Mouse (Mus musculus): ENCODE results near the gene Fscn2. TPM values are rescaled to one million over a fixed set of nuclear protein-coding genes. Genes with fewer than 3 reads are reported as not detected.
"Not testable (repeated sequence)": the region's sequence is repeated elsewhere in the genome, so short reads cannot be mapped to it uniquely, and the experiment has no call there.

The Fscn2 gene
- polyA plus RNA-seq, 1 experiment from 2014 or later: 0.41 TPM

DNA sequence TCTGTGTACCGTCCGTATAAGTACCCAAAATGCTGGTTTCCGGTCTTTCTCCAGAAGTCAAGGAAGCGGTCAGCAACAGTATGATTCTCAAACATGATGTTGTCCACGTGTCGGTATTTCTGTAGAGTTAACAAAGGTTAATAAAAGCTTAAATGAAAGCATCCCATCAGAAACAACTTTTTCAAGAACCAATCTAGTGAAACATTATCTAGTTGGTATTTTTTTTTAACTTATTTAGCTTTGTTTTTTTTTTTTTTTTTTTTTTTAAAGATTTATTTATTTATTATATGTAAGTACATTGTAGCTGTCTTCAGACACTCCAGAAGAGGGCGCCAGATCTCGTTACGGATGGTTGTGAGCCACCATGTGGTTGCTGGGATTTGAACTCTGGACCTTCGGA lies 52.3 kb downstream of the Fscn2 start:
- TF ChIP-seq CTCF (IDR thresholded peaks at IDR 0.05; ENCODE audit: low read depth): peak; percentile 11; the same call in 1 of the 2 replicates
- not testable (repeated sequence) for H3K27ac ChIP-seq (replicated peaks); H3K9me3 ChIP-seq (ENCODE audit: control insufficient read depth, low read length); H3K9ac ChIP-seq (ENCODE audit: low read length); H3K4me1 ChIP-seq (replicated peaks; ENCODE audit: control insufficient read depth, insufficient read depth); H3K27me3 ChIP-seq (ENCODE audit: control insufficient read depth, insufficient read depth, low read length); DNase-seq (ENCODE audit: low spot score); ATAC-seq (ENCODE audit: low FRiP score, low TSS enrichment); H3K4me2 ChIP-seq (replicated peaks; ENCODE audit: low read depth); H3K4me3 ChIP-seq (ENCODE audit: low read depth, low read length)
- WGBS: 96% methylated on average over 7 of the region's 10 CpGs
- H3K36me3 ChIP-seq (ENCODE audit: control insufficient read depth, insufficient read depth, low read length): peaks cover 48% of the 10 kb centered on the region

Small RNA genes lying within 50 kb of the gene (microRNA-seq; reads per million reads assigned to microRNA genes)
- gene Gm23419 (not detected), gene Mir6935 (1.9 reads per million)

Other genes starting within 250 kb of the Fscn2 start
- 40.5 and 42.3 TPM in 2 replicates for gene Slc38a10, start 210.2 kb upstream of the Fscn2 start, polyA plus RNA-seq (2015; fragmentation: Nextera tagmentation; extraction: Ambion mirVana)
- gene Bahcc1, start 128.6 kb upstream of the Fscn2 start, polyA plus RNA-seq (2015; fragmentation: Nextera tagmentation; extraction: Ambion mirVana): 2.7 and 2.9 TPM in 2 replicates
- gene Actg1, start 13.0 kb upstream of the Fscn2 start, polyA plus RNA-seq (2015; fragmentation: Nextera tagmentation; extraction: Ambion mirVana): 2,268 and 2,377 TPM in 2 replicates
- gene Faap100, start 17.2 kb downstream of the Fscn2 start, polyA plus RNA-seq (2015; fragmentation: Nextera tagmentation; extraction: Ambion mirVana): 14.3 and 15.3 TPM in 2 replicates
- gene Nploc4, start 76.2 kb downstream of the Fscn2 start, polyA plus RNA-seq (2015; fragmentation: Nextera tagmentation; extraction: Ambion mirVana): 15.7 and 17.9 TPM in 2 replicates
- not detected in 2 replicates for gene Tspan10, start 81.1 kb downstream of the Fscn2 start, polyA plus RNA-seq (2015; fragmentation: Nextera tagmentation; extraction: Ambion mirVana)
- 0.15 TPM in 1 of 2 replicates, not detected in the other for gene Pde6g, start 92.0 kb downstream of the Fscn2 start, polyA plus RNA-seq (2015; fragmentation: Nextera tagmentation; extraction: Ambion mirVana)
- 18.2 and 19.8 TPM in 2 replicates for gene Oxld1, start 96.5 kb downstream of the Fscn2 start, polyA plus RNA-seq (2015; fragmentation: Nextera tagmentation; extraction: Ambion mirVana)
- 13.3 and 18.2 TPM in 2 replicates for gene Ccdc137, start 96.6 kb downstream of the Fscn2 start, polyA plus RNA-seq (2015; fragmentation: Nextera tagmentation; extraction: Ambion mirVana)
- 24.4 and 30.6 TPM in 2 replicates for gene Arl16, start 106.1 kb downstream of the Fscn2 start, polyA plus RNA-seq (2015; fragmentation: Nextera tagmentation; extraction: Ambion mirVana)
- 133 and 134 TPM in 2 replicates for gene Mrpl12, start 123.1 kb downstream of the Fscn2 start, polyA plus RNA-seq (2015; fragmentation: Nextera tagmentation; extraction: Ambion mirVana)
- 86.1 and 94.0 TPM in 2 replicates for gene Slc25a10, start 130.3 kb downstream of the Fscn2 start, polyA plus RNA-seq (2015; fragmentation: Nextera tagmentation; extraction: Ambion mirVana)
- gene Gcgr, start 169.2 kb downstream of the Fscn2 start, polyA plus RNA-seq (2015; fragmentation: Nextera tagmentation; extraction: Ambion mirVana): 3.5 and 5.8 TPM in 2 replicates
- gene Mcrip1, start 188.2 kb downstream of the Fscn2 start, polyA plus RNA-seq (2015; fragmentation: Nextera tagmentation; extraction: Ambion mirVana): 113 and 115 TPM in 2 replicates
- gene Ppp1r27, start 189.6 kb downstream of the Fscn2 start, polyA plus RNA-seq (2015; fragmentation: Nextera tagmentation; extraction: Ambion mirVana): not detected in 2 replicates
- 858 and 892 TPM in 2 replicates for gene P4hb, start 211.7 kb downstream of the Fscn2 start, polyA plus RNA-seq (2015; fragmentation: Nextera tagmentation; extraction: Ambion mirVana)
- gene Arhgdia, start 220.1 kb downstream of the Fscn2 start, polyA plus RNA-seq (2015; fragmentation: Nextera tagmentation; extraction: Ambion mirVana): 352 and 362 TPM in 2 replicates
- gene Alyref, start 236.8 kb downstream of the Fscn2 start, polyA plus RNA-seq (2015; fragmentation: Nextera tagmentation; extraction: Ambion mirVana): 213 TPM in 2 replicates
- gene Anapc11, start 236.9 kb downstream of the Fscn2 start, polyA plus RNA-seq (2015; fragmentation: Nextera tagmentation; extraction: Ambion mirVana): 121 and 126 TPM in 2 replicates
- 20.4 and 20.9 TPM in 2 replicates for gene Npb, start 246.9 kb downstream of the Fscn2 start, polyA plus RNA-seq (2015; fragmentation: Nextera tagmentation; extraction: Ambion mirVana)

Data from stomach, postnatal 0 days (tissue).